Mouse (Mus musculus) cerebellum, adult 2 months (tissue): Measurements from ENCODE around the gene Csnk1d.

Source experiments
- CTCF ChIP-seq: fragments of 200-500 bp; IDR thresholded peaks from 2 replicates; pipeline ENCODE4 v1.5.1; 2011; ENCODE audit warnings: low read depth, mild to moderate bottlenecking, control low read depth, low read length, moderate library complexity, borderline replicate concordance; ENCODE audit not compliant: insufficient read depth
- POLR2A ChIP-seq: fragments of 200-500 bp; IDR thresholded peaks from 2 replicates; pipeline ENCODE4 v1.6.1; 2011; ENCODE audit warnings: low read length, control low read depth, borderline replicate concordance; ENCODE audit not compliant: insufficient read depth

- TF ChIP-seq CTCF (no peak), POLR2A (no peak)
Observed at GRCm38 (mm10) chr11:120988410-120988809, 2.7 kb downstream of the Csnk1d start.
